Mouse (Mus musculus) layer of hippocampus, postnatal 10 days (tissue): ENCODE data around the gene Mrrf. TPM values are rescaled to one million over a fixed set of nuclear protein-coding genes. Genes with fewer than 3 reads are reported as not detected.
"Not testable (repeated sequence)": the region's sequence is repeated elsewhere in the genome, so short reads cannot be mapped to it uniquely, and the experiment has no call there.

ENCODE experiments used
- DNase-seq, 2 experiments: peaks; one replicate each; pipeline ENCODE4 v3.0.0; 2021; ENCODE audit warnings: low spot score in 2 of 2
- total RNA-seq, 2 experiments: library from RNA; stranded (reverse); gene quantifications; 2 replicates each; pipeline ENCODE4 v1.2.3; 2021

Mrrf gene
- total RNA-seq, 2 experiments from 2014 or later, result 14.4 to 15.0 TPM

- DNase-seq, result no peak
These were observed 8.2 kb upstream of the Mrrf start for GRCm38 (mm10) chr2:36127973-36128372.

DNA sequence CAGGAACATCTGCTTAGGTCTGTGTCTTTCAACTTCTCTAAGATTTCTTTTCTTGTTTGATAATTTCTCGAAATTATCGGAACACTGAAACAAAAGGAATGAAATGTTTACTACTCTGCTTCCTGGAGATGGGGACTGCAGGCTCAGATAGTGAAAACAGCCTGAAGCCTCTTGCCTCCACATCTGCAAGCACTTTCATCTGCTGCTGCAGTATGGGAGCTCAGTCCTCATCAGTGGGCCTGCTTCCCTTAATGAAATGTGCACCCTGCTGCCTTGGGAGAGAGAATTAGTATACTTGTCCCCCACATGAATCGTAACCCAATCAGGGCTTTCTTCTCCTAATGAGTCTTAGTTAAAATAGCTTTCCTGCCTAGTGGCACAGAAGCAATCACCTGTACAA is 7.1 kb upstream of the Mrrf start:
- DNase-seq, result no peak

GRCm38 (mm10) chr2:36135887-36136286 is 302 bp upstream of the Mrrf start:
- no peak for DNase-seq

DNA sequence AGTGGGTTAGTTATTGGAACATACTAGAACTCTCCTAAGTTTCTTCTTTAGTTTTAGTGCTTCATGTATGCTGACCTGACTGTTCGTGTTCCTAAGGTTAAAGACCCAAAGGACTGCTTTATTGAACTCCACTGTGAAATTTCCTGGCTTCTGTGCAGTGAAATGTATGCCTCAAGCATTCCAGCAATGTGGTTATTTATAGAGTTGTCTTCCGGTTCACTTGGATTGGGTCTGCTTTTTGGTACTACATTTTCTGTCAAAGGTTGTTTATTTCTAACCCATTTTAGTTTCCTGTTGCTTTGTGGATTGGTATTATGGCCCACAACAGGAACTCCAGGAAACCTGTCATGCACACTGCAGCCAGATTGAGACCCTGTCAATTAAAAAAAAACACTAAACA is 2.9 kb downstream of the Mrrf start:
- DNase-seq, result no peak

DNA sequence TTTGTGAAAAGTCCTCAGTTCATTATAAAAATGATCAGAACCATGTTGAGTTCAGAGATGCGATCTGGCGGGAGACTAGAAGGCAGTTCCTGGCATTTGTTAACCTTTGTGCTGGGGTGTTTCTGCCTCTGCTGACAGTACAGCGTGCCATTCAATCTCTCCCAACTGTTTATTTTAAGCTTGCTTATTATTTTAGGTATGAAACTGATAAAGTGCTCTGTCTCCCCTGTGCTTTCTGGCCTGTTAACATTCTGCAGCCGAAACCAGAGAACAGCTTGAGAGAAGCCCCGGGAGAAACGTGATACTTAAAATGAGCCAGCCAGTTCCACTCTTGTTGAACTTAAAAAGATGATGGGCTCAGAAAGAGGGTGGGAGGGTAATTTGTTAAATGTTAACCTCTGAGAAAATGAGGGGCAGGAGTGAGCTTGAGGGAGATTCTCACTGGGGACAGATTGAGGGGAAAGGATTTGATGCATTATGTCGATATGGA is 12.7 kb downstream of the Mrrf start:
- no peak for DNase-seq

GRCm38 (mm10) chr2:36152401-36152800 is 16.2 kb downstream of the Mrrf start:
- not testable (repeated sequence) for DNase-seq

- no peak for DNase-seq
These were observed 21.3 kb downstream of the Mrrf start for GRCm38 (mm10) chr2:36157461-36157860.

DNA sequence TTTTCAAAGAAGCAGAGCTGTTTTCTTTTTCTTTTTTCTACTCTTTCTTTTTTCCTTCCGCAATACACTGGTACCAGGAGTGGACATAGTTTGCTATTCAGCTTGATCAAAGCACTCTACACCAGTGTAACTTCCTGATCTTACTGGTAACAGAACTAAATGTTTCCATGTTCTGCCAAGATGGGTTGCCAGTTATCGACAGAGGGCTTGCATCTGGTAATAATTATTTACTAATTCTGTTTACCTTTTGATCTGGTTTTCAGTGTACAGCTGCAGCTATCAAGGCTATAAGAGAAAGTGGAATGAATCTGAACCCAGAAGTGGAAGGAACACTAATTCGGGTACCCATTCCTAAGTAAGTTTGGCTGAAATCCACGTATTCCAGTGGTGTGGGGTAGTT is 23.1 kb downstream of the Mrrf start:
- no peak for DNase-seq

- no peak for DNase-seq
These were observed 31.9 kb downstream of the Mrrf start for GRCm38 (mm10) chr2:36167990-36168618.

DNA sequence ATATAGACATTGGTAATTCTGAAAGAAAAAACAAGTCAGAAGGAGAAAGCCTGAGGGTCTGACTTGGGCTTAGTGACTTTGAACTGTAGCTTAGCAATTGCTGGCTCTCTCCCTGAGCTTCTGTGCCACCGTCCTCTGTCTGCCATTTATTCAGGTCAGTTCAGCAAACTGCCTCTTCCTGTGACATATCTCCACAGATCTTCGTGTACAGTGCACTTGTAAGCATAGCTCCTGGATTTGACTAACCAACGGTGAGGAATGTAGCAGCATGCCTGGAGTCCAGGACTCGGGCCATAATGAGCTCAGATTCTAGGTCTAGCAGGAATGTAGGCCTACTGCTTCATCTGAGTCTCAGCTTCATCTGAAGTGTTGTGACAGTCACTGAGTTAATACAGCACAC is 33.0 kb downstream of the Mrrf start:
- no peak for DNase-seq

DNA sequence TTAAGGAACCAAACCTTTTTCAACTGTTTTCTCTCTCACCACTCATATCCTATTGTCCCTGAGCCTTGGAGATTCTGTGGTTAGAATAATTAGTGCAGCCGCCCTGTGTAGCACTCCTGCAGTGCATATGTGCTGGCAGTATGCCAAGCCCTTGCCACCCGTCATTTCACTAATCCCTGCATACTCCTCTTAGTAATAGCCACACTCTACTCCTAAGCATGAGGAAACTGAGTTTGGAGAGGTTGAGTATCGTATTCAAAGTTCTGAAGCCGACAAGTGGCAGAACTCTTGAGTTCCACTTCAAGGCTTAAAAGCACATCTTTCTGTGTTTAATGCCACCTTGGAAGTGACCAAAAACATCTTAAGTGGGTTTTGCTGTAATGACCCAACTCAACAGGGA is 35.9 kb downstream of the Mrrf start:
- DNase-seq, result no peak

- no peak for DNase-seq
These were observed 36.4 kb downstream of the Mrrf start for GRCm38 (mm10) chr2:36172574-36172973.

- DNase-seq, result no peak
These were observed 43.3 kb downstream of the Mrrf start for GRCm38 (mm10) chr2:36179487-36179886.

GRCm38 (mm10) chr2:36181587-36182368 is 45.6 kb downstream of the Mrrf start:
- DNase-seq, result not testable (repeated sequence)

- DNase-seq, result peak in 1 of 2 experiments; percentile 27
These were observed 47.1 kb downstream of the Mrrf start for GRCm38 (mm10) chr2:36183278-36183677.

GRCm38 (mm10) chr2:36184192-36184591 is 48.0 kb downstream of the Mrrf start:
- DNase-seq, result no peak

GRCm38 (mm10) chr2:36184876-36185275 is 48.7 kb downstream of the Mrrf start:
- DNase-seq, result peak; percentile 17 to 41

- DNase-seq, result not testable (repeated sequence)
These were observed 53.0 kb downstream of the Mrrf start for GRCm38 (mm10) chr2:36189200-36189599.

DNA sequence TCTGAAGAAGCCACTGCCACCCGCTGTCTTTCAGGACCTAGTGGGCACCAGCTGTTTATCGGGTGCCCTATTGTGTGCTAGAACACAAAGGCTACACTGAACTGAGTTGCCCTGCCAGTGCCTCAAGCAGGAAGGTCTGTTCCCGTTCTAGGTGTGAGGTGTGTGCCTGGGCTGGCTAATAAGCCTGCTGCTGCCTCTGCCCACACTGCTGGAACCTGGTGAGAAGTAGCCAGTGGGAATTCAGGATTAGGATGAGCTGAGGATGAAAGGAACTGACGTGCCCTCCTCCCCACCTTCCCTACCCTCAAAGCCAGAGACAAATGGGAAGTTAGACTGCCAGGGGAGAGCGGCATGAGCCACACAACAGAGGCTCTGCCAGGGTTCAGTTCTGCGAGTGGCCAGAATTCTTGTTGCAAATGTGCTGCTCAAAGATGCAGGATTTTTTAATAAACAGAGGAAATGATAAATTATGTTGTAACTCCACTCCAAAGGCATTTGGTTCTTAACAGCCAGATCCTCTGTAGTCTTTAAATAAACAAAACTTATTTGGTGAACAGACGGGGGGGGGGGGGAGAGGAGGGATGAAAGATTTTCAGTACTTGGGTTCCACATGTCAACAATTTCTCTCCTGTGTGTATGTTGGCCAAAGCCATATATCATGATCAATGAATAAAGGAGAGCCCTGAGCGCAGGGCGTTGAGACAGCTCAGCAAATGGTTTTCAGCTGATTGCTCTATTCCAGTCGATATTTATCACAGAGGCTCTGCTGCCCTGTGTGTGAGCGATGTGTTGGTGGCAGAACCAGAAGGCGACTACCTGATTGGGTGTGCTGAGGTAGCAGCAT is 55.1 kb downstream of the Mrrf start:
- no peak for DNase-seq

DNA sequence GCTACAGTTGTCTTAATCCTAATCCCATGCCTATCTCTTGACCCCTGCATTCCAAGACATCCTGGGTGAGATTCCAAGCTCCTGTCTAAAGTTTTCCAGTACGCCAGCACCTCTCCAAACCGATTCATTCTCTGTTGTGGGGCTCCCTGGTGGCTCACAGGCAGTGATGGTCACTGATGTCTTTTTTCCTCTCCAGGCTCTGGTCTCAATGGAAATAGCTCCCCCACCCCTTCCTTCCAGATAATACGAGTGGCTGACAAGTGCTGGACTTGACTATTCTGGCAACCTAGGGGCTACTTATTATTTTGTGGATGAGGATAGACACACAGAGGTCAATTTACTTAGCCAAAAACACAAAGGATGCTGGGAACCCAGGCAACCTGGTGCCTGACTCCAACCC is 60.8 kb downstream of the Mrrf start:
- no peak for DNase-seq
